Mouse (Mus musculus) cerebellum, adult 18-20 months (tissue): ENCODE results near the gene Fuk.
"Not testable (repeated sequence)": the region's sequence is repeated elsewhere in the genome, so short reads cannot be mapped to it uniquely, and the experiment has no call there.

Experiments used
- DNase-seq, 2 experiments: peaks; one replicate each; pipeline ENCODE4 v3.0.0; 2021

Gene Fuk

GRCm38 (mm10) chr8:110877862-110878261 is 24.4 kb downstream of the Fuk start:
- DNase-seq, result no peak

- no peak for DNase-seq
Measured at GRCm38 (mm10) chr8:110870501-110870900, 31.8 kb downstream of the Fuk start.

DNA sequence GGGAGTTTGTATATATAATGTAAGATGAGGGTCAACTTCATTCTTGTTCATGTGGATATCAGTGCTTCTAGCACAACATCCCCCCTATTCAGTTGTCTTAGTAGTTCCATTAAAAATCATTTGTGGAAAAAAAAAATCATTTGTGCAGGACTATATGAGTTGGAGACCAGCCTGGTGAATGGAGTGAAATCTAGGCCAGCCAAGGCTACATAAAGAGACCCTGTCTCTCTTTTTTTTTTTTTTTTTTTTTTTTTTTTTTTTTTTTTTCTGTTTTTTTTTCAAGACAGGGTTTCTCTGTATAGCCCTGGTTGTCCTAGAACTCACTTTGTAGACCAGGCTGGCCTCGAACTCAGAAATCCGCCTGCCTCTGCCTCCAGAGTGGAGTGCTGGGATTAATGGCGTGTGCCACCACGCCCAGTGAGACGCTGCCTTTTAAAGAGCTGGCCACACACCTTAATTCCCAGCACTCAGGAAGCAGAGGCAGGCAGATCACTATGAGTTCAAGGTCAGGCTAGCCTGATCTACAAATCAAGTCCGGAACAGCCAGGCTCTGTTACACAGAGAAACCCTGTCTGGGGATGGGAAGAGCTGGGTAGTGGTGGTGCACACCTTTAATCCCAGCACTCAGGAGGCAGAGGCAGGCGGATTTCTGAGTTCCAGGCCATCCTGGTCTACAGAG is 40.8 kb downstream of the Fuk start:
- not testable (repeated sequence) for DNase-seq

GRCm38 (mm10) chr8:110859651-110860501 is 42.4 kb downstream of the Fuk start:
- peak; percentile 40 to 56 for DNase-seq

DNA sequence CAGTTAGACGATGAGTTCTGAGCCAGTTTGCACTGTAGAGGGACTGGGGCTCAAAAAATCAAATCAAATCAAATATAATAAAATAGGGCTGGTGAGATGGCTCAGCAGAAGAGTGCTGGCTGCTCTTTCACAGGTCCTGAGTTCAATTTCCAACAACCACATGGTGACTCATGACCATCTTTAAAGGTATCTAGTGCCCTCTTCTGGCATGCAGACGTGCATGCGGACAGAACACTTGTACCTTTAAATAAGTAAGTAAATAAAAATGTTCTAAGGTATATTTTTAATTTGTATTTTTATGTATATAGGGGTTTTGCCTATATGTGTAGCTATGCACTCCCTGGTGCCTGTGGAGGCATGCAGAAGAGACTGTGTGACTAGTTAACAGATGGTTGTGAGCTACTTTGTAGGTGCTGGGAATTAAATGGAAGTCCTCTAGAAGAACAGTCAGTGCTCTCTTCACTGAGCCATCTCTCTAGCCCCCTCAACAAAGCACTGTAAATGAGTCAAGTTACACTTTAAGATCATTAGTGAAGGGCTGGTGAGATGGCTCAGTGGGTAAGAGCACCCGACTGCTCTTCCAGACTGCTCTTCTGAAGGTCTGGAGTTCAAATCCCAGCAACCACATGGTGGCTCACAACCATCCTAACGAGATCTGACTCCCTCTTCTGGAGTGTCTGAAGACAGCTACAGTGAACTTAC is 45.4 kb downstream of the Fuk start:
- DNase-seq, result no peak

DNA sequence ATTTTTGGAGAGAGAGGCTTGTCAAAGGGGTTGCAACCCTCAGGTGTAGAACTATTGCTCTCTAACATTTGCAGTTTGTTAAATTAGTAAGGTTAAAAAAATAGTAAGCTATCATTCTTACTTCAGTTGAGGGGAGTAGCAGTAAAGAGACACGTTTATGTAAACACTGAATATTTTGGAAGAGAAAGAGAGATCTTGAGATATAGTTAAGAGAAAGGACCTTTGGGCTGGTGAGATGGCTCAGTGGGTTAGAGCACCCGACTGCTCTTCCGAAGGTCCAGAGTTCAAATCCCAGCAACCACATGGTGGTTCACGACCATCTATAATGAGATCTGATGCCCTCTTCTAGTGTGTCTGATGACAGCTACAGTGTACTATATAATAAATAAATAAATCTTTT is 46.2 kb downstream of the Fuk start:
- not testable (repeated sequence) for DNase-seq

GRCm38 (mm10) chr8:110851186-110851585 is 51.1 kb downstream of the Fuk start:
- DNase-seq, result no peak

GRCm38 (mm10) chr8:110847645-110848495 is 54.4 kb downstream of the Fuk start:
- no peak for DNase-seq

DNA sequence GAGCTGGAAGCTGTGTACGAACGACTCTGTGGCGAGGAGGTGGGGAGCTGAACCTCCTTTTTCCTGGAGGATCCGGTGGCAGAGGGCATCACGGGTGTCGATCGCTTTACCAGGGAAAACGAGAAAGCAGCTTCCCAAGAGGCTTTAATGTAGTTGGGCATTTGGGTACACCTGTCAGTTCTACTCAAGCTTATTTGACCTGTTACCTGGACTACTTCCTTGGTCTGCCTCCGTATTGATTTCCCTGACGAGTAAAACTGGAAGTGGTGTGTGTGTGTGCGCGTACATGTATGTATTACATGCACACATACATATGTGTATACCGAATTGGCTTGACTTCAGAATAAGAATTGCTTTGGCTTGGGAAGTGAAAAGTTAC is 55.1 kb downstream of the Fuk start:
- no peak for DNase-seq

DNA sequence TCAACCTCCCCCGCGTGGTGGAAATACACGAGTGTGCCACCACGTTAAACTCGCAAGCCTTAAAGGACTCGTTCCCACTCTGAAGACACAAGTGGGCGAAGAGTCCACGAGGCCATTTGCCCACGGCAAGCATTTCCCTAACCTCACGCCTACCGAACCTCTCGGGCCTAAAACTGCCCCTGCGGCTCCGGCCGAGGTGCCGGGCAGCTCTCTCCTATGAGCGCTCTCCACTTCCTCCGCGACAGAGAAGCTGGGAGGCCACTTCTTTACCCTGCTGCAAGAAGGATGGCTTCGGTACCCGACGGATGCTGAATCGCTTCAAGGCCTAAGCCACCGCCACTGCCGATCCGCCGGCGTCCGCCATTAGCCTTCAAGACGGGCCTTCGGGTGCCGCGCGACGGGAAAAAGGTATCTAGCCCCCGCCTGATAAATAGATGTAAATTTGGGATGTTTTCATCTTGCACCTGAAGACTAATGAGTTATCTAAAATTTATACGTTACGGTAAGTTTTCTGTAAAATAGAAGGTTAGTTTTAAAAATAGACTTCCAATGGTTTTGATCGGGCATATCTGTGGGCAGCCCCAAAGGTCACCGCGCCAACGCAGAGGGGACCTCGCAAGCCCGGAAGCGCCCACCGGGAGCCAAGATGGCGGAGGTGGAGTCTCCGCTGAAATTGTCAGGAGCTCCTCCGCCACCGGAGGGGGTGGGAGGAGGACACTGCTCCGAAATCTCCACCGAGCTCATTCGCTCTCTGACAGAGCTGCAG is 55.7 kb downstream of the Fuk start, which contains the start of the genes Cog4 and Sf3b3:
TSS of gene Cog4 (plus strand) at position 196 of the 766 bp plus-strand sequence.
TSS of gene Sf3b3 (minus strand) at position 383 of the 766 bp plus-strand sequence.
- DNase-seq, result peak; percentile 83 to 93

GRCm38 (mm10) chr8:110845821-110846404 is 56.4 kb downstream of the Fuk start:
- no peak for DNase-seq

- no peak for DNase-seq
Measured at GRCm38 (mm10) chr8:110844941-110845340, 57.3 kb downstream of the Fuk start.

DNA sequence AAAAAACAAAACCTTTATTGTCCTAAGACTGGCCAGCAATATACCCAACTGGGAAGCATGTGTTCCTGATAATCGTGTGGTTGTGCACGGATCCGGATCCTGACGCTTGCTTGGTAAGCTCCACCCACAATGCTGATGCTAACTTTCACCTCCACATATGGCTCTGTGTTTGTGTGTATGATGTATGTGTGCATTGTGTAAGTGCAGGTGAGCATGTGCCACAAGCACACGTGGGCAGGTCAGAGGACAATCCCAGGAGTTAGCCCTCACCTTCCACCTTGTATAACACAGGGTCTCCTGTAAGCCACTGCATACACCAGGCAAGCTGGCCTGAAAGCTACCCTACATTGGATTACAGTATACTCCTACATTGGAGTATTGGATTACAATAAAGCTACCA is 59.1 kb downstream of the Fuk start:
- DNase-seq, result no peak

- no peak for DNase-seq
Measured at GRCm38 (mm10) chr8:110842012-110842574, 60.2 kb downstream of the Fuk start.
